Mouse (Mus musculus) forebrain, embryonic 12.5 days (tissue): ENCODE data around the gene Sgms1. TPM values are rescaled to one million over a fixed set of nuclear protein-coding genes. Genes with fewer than 3 reads are reported as not detected.

Experiments used
- ATAC-seq: fragments of 200-750 bp; cut with Nextera tagmentation; 2 replicates; pipeline ENCODE4 v1.8.0; 2017; ENCODE audit warnings: moderate TSS enrichment; ENCODE audit not compliant: low FRiP score
- H3K27ac ChIP-seq: fragments of 300-500 bp; sonication (generic); 2 replicates; pipeline ENCODE4 v1.5.1; 2016; ENCODE audit warnings: mild to moderate bottlenecking
- H3K27me3 ChIP-seq: fragments of 300-500 bp; sonication (generic); 2 replicates; pipeline ENCODE4 v1.6.1; 2016; ENCODE audit warnings: mild to moderate bottlenecking
- H3K36me3 ChIP-seq: fragments of 300-500 bp; sonication (generic); replicated peaks from 2 replicates; pipeline ENCODE4 v1.6.1; 2016; ENCODE audit warnings: mild to moderate bottlenecking
- H3K4me1 ChIP-seq: fragments of 300-500 bp; sonication (generic); 2 replicates; pipeline ENCODE4 v1.6.1; 2016
- H3K4me2 ChIP-seq: fragments of 300-500 bp; sonication (generic); 2 replicates; pipeline ENCODE4 v1.6.1; 2016; ENCODE audit warnings: mild to moderate bottlenecking, moderate library complexity
- H3K4me3 ChIP-seq: fragments of 300-500 bp; sonication (generic); replicated peaks from 2 replicates; pipeline ENCODE4 v1.5.1; 2016; ENCODE audit warnings: mild to moderate bottlenecking
- H3K9ac ChIP-seq: fragments of 300-500 bp; sonication (generic); 2 replicates; pipeline ENCODE4 v1.6.1; 2016; ENCODE audit warnings: mild to moderate bottlenecking
- H3K9me3 ChIP-seq: fragments of 300-500 bp; sonication (generic); 2 replicates; pipeline ENCODE4 v1.6.1; 2016
- WGBS: fragments of 180-500 bp; shearing (Covaris S2); methylation state at CpG from one replicate; pipeline ENCODE4 v1.1.7; 2016; 5-methylcytosine and 5-hydroxymethylcytosine counted together
- polyA plus RNA-seq: library from polyadenylated mRNA; unstranded; fragments of >200 nt; fragmentation: Nextera tagmentation; extraction: Ambion mirVana; gene quantifications from 2 replicates; pipeline ENCODE4 v1.2.1, GENCODE M21; 2016

Sgms1 gene
- polyA plus RNA-seq, 1 experiment from 2014 or later: 13.8 TPM

- Histone ChIP-seq H3K36me3 (no peaks in the 10 kb centered on the region), H3K27ac (no peak overlapping the region), H3K4me3 (no peak overlapping the region), H3K4me1 (no peaks in the 10 kb centered on the region), H3K4me2 (no peak overlapping the region), H3K9me3 (no peaks in the 10 kb centered on the region), H3K9ac (no peak overlapping the region), H3K27me3 (peaks cover 14% of the 10 kb centered on the region; the same call in 1 of the 2 replicates)
- WGBS: 90% methylated on average over 5 of the region's 5 CpGs
- no peak for ATAC-seq
These were observed 77.8 kb downstream of the Sgms1 start for GRCm38 (mm10) chr19:32311762-32312161.

DNA sequence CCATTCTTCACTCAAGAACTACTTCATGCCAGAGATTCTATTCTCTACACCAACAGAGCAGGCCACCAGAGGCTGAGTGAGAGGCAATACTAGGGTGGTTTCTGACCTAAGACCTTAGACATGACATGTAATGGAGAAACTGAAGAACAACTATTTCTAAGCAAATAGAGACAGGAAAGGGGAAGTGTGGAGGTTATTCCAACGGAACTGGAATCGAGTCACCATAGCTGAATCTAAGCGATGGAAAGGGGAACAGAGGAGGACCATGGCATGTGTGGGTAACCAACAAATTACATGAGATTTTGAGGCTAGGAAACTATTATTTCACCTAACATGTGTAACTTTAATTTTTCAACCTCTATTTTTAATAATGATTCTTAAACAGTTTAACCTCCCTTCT is 78.5 kb downstream of the Sgms1 start:
- 98% methylated on average over 3 of the region's 3 CpGs for WGBS

GRCm38 (mm10) chr19:32310483-32310882 is 79.0 kb downstream of the Sgms1 start:
- Histone ChIP-seq H3K4me1 (no peaks in the 10 kb centered on the region), H3K27ac (no peak overlapping the region), H3K9me3 (no peaks in the 10 kb centered on the region), H3K4me3 (no peak overlapping the region), H3K9ac (no peak overlapping the region), H3K4me2 (no peak overlapping the region), H3K36me3 (no peaks in the 10 kb centered on the region), H3K27me3 (0 out of 2 replicates have a peak, but pooled peaks cover 8% of the 10 kb centered on the region)
- 95% methylated on average over 5 of the region's 5 CpGs for WGBS
- no peak for ATAC-seq

More for the DNA sequence above, 78.5 kb downstream of the Sgms1 start:
- H3K9ac ChIP-seq: no peak overlapping the region
- H3K27ac ChIP-seq: no peak overlapping the region
- H3K4me1 ChIP-seq: no peaks in the 10 kb centered on the region
- H3K9me3 ChIP-seq: no peaks in the 10 kb centered on the region
- no peaks in the 10 kb centered on the region for H3K36me3 ChIP-seq
- peaks cover 9% of the 10 kb centered on the region; the same call in 1 of the 2 replicates for H3K27me3 ChIP-seq
- H3K4me2 ChIP-seq: no peak overlapping the region
- H3K4me3 ChIP-seq: no peak overlapping the region
- no peak for ATAC-seq

- Histone ChIP-seq H3K27ac (no peak overlapping the region), H3K36me3 (no peaks in the 10 kb centered on the region), H3K4me2 (no peak overlapping the region), H3K4me3 (no peak overlapping the region), H3K4me1 (peaks cover 6% of the 10 kb centered on the region; the same call in 1 of the 2 replicates), H3K27me3 (0 out of 2 replicates have a peak, but pooled peaks cover 4% of the 10 kb centered on the region), H3K9me3 (no peaks in the 10 kb centered on the region), H3K9ac (no peak overlapping the region)
- ATAC-seq: no peak
- 92% methylated on average over 3 of the region's 3 CpGs for WGBS
These were observed 80.2 kb downstream of the Sgms1 start for GRCm38 (mm10) chr19:32309346-32309745.

DNA sequence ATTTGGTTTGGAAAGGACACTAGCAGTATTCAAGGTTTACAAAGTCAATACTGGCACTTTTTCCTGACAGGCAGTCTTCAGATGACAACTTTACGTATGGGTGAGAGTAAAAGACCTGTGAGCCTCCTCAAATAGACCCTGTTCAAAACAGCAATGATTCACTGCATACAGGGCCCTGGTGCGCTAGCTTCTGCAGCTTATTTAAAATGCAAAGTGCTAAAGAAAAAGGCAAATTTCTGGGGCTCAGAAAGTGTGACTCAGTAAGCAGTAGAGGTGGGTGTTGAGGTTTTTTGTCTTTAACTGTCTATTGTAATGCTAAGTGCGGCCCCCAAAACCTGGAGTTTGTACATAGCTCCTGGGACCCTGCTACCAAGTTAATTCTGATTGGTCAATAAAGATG is 81.2 kb downstream of the Sgms1 start:
- WGBS: 91% methylated on average over 3 of the region's 3 CpGs
- no peaks in the 10 kb centered on the region for H3K36me3 ChIP-seq
- H3K27me3 ChIP-seq: no peaks in the 10 kb centered on the region
- no peak for ATAC-seq
- H3K4me2 ChIP-seq: no peak overlapping the region
- no peaks in the 10 kb centered on the region for H3K9me3 ChIP-seq
- H3K9ac ChIP-seq: no peak overlapping the region
- no peak overlapping the region for H3K27ac ChIP-seq
- peaks cover 8% of the 10 kb centered on the region for H3K4me1 ChIP-seq
- no peak overlapping the region for H3K4me3 ChIP-seq

- Histone ChIP-seq H3K27me3 (no peaks in the 10 kb centered on the region), H3K4me2 (no peak overlapping the region), H3K9ac (no peak overlapping the region), H3K9me3 (no peaks in the 10 kb centered on the region), H3K27ac (no peak overlapping the region), H3K4me1 (peaks cover 8% of the 10 kb centered on the region), H3K36me3 (no peaks in the 10 kb centered on the region), H3K4me3 (no peak overlapping the region)
- no peak for ATAC-seq
- WGBS: 29% methylated on average over 4 of the region's 4 CpGs
These were observed 84.6 kb downstream of the Sgms1 start for GRCm38 (mm10) chr19:32304898-32305297.

GRCm38 (mm10) chr19:32304008-32304873 is 85.3 kb downstream of the Sgms1 start:
- no peak overlapping the region for H3K4me3 ChIP-seq
- no peak overlapping the region for H3K27ac ChIP-seq
- WGBS: 80% methylated on average over 9 of the region's 9 CpGs

GRCm38 (mm10) chr19:32302835-32303381 is 86.6 kb downstream of the Sgms1 start:
- Histone ChIP-seq H3K27me3 (no peaks in the 10 kb centered on the region), H3K36me3 (no peaks in the 10 kb centered on the region), H3K4me3 (no peak overlapping the region), H3K9me3 (no peaks in the 10 kb centered on the region), H3K9ac (no peak overlapping the region), H3K4me1 (peaks cover 13% of the 10 kb centered on the region), H3K4me2 (no peak overlapping the region), H3K27ac (no peak overlapping the region)
- no peak for ATAC-seq
- WGBS: 89% methylated on average over 5 of the region's 5 CpGs

More at GRCm38 (mm10) chr19:32304008-32304873, 85.3 kb downstream of the Sgms1 start:
- Histone ChIP-seq H3K9me3 (no peaks in the 10 kb centered on the region), H3K36me3 (no peaks in the 10 kb centered on the region), H3K4me2 (no peak overlapping the region), H3K9ac (no peak overlapping the region), H3K27me3 (no peaks in the 10 kb centered on the region), H3K4me1 (peaks cover 8% of the 10 kb centered on the region)
- ATAC-seq: no peak

DNA sequence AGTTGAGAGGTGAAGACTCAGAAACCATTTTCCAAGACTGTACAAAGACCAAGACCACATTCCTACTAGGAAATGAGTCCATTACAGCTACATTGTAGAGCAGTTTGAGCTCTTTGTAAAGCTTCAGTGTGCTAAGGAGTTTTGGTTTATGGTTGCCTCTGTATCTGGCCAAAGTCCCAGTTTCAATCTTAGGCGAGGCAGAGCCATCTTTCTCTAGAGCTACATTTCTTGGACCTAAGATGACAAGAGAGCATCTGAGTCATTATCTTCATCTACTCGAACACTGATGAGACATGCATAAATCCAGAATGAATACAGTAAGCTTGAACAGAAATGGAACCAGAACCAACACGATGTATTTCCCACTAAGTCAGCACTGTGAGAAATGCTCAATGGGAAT is 87.9 kb downstream of the Sgms1 start:
- H3K27me3 ChIP-seq: no peaks in the 10 kb centered on the region
- no peaks in the 10 kb centered on the region for H3K36me3 ChIP-seq
- no peak overlapping the region for H3K9ac ChIP-seq
- no peak for ATAC-seq
- H3K4me2 ChIP-seq: no peak overlapping the region
- no peak overlapping the region for H3K27ac ChIP-seq
- WGBS: 93% methylated on average over 3 of the region's 3 CpGs
- peaks cover 13% of the 10 kb centered on the region for H3K4me1 ChIP-seq
- no peak overlapping the region for H3K4me3 ChIP-seq
- no peaks in the 10 kb centered on the region for H3K9me3 ChIP-seq

GRCm38 (mm10) chr19:32298221-32298620 is 91.3 kb downstream of the Sgms1 start:
- no peak; the same call in 1 of the 2 replicates for ATAC-seq

GRCm38 (mm10) chr19:32296863-32297262 is 92.7 kb downstream of the Sgms1 start:
- H3K9ac ChIP-seq: no peak overlapping the region
- WGBS: 86% methylated on average over 7 of the region's 7 CpGs
- peaks cover 7% of the 10 kb centered on the region; the same call in 1 of the 2 replicates for H3K4me1 ChIP-seq
- ATAC-seq: no peak
- no peak overlapping the region for H3K4me3 ChIP-seq
- no peaks in the 10 kb centered on the region for H3K27me3 ChIP-seq
- H3K36me3 ChIP-seq: no peaks in the 10 kb centered on the region
- no peak overlapping the region for H3K27ac ChIP-seq
- H3K9me3 ChIP-seq: no peaks in the 10 kb centered on the region
- no peak overlapping the region for H3K4me2 ChIP-seq

More at GRCm38 (mm10) chr19:32298221-32298620, 91.3 kb downstream of the Sgms1 start:
- Histone ChIP-seq H3K4me1 (peaks cover 7% of the 10 kb centered on the region; the same call in 1 of the 2 replicates), H3K4me3 (no peak overlapping the region), H3K4me2 (no peak overlapping the region), H3K27me3 (no peaks in the 10 kb centered on the region), H3K27ac (no peak overlapping the region), H3K9ac (no peak overlapping the region), H3K9me3 (no peaks in the 10 kb centered on the region), H3K36me3 (no peaks in the 10 kb centered on the region)
- 49% methylated on average over 7 of the region's 7 CpGs for WGBS

- H3K9me3 ChIP-seq: no peaks in the 10 kb centered on the region
- 63% methylated on average over 7 of the region's 7 CpGs for WGBS
- ATAC-seq: no peak
These were observed 93.9 kb downstream of the Sgms1 start for GRCm38 (mm10) chr19:32295581-32295980.

More at GRCm38 (mm10) chr19:32295581-32295980, 93.9 kb downstream of the Sgms1 start:
- Histone ChIP-seq H3K36me3 (no peaks in the 10 kb centered on the region), H3K4me3 (no peak overlapping the region), H3K9ac (no peak overlapping the region), H3K4me2 (no peak overlapping the region), H3K27me3 (no peaks in the 10 kb centered on the region), H3K27ac (no peak overlapping the region), H3K4me1 (peaks cover 7% of the 10 kb centered on the region; the same call in 1 of the 2 replicates)
